ENCODE assay signal across 8 mouse cellular contexts in the genomic region with DNA sequence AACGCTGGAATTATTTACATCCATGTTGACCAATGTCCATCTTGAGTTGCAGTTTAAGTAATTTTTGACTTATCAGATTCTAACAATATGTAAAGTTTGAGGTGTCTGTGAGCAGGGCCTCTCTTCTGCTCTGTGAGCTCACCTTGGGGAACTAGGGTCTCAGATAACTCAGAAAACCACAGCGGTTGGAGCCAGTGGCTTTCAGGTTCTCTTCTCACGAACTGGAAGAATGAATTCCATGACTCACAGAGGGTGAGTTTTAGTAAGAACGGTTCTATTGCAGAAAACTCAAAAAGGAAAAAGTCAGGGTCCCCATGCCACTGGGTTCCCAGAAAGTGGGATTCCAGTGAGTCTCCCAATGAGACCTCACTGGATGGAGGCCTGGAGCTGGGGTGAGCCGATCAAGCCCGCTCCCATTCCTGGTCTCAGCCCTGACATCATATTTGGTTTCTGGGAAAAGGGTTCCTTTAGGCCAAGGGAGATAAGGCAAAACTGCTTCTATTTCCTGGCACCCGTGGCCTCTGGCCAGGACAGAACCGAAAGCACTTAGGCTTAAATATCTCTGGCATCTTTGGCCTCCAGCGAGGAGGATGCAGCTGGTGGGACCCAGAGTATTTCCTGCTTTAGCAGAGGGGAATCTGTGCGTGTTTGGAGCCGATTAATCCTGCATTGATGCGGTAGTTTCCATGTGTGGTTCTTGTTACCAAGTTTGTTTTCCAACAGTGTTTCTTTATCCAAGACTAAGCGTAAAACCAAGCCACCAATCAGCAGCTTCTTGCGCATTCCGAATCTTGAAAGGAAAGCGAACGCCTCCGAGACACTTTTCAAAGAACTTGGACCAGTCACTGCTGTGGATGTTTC.
DNase-seq lines count a peak whose midpoint lies in the region; ATAC-seq and TF ChIP-seq lines count a peak whose summit lies in the region.

No protein-coding gene starts in this region.

- DNase-seq in CD4-positive, CD25-positive, alpha-beta regulatory T cell, adult 2 months (ENCODE audit: low read depth, low spot score) = peak; percentile 41
- peak; percentile 65 for DNase-seq in heart, postnatal 25 days (ENCODE audit: low spot score)
- peak; percentile 50 for DNase-seq in lung, adult 2 months
- DNase-seq in frontal cortex, postnatal 36 days (ENCODE audit: low spot score in 2 of 2) = no peak
- no peak for DNase-seq in left cerebral cortex, adult 18-20 months (ENCODE audit: low spot score in 2 of 2)
- DNase-seq in cerebellum, adult 2 months = no peak
- DNase-seq in midbrain, postnatal 0 days (ENCODE audit: low spot score) = no peak

- H3K4me3 ChIP-seq in brown adipose tissue, adult 24 weeks (ENCODE audit: insufficient read depth, low read depth, low read length) = peak overlapping the region; percentile 26
- H3K4me3 ChIP-seq in lung, adult 2 months (replicated peaks; ENCODE audit: extremely low read depth, low read depth, low read length) = peak overlapping the region; percentile 52
- H3K4me3 ChIP-seq in cerebellum, adult 2 months (replicated peaks; ENCODE audit: insufficient read depth, low read depth, low read length) = no peak overlapping the region
- H3K4me3 ChIP-seq in midbrain, postnatal 0 days (ENCODE audit: low read depth, low read length) = no peak overlapping the region

- 34% methylated on average over 18 of the region's 18 CpGs for WGBS in lung, adult 2 months
- WGBS in cerebellum, adult 2 months = 73% methylated on average over 18 of the region's 18 CpGs
- 85% methylated on average over 18 of the region's 18 CpGs for WGBS in midbrain, postnatal 0 days

- no peaks in the 10 kb centered on the region for H3K9me3 ChIP-seq in midbrain, postnatal 0 days (ENCODE audit: low read length)

- ATAC-seq in midbrain, postnatal 0 days (ENCODE audit: low FRiP score) = no peak

- peak overlapping the region; percentile 90 for H3K27ac ChIP-seq in brown adipose tissue, adult 24 weeks (replicated peaks; ENCODE audit: low read depth, low read length)
- no peak overlapping the region for H3K27ac ChIP-seq in cerebellum, adult 2 months (ENCODE audit: insufficient read depth, low read length)
- no peak overlapping the region for H3K27ac ChIP-seq in midbrain, postnatal 0 days (ENCODE audit: low read depth, low read length)

- intact Hi-C loops in heart, postnatal 25 days (cut with DNase I) = loop anchor here (2.0 to 5.0 kb wide), 2 partner anchors 113 to 310 kb away; no protein-coding TSS in a partner anchor

- peaks cover 3% of the 10 kb centered on the region; the same call in 1 of the 2 replicates for H3K4me1 ChIP-seq in brown adipose tissue, adult 24 weeks (ENCODE audit: control insufficient read depth, insufficient read depth, insufficient read length, low read length)
- peaks cover 4% of the 10 kb centered on the region; the same call in 1 of the 2 replicates for H3K4me1 ChIP-seq in lung, adult 2 months (ENCODE audit: control insufficient read depth, insufficient read depth, low read length)
- H3K4me1 ChIP-seq in cerebellum, adult 2 months (ENCODE audit: control insufficient read depth, insufficient read depth, low read length) = no peaks in the 10 kb centered on the region
- no peaks in the 10 kb centered on the region for H3K4me1 ChIP-seq in midbrain, postnatal 0 days (ENCODE audit: insufficient read depth, low read length)

- TF ChIP-seq CTCF in lung, adult 2 months (IDR thresholded peaks at IDR 0.05; ENCODE audit: insufficient read depth, low read length) = no peak
- no peak for TF ChIP-seq CTCF in cerebellum, adult 2 months (IDR thresholded peaks at IDR 0.05; ENCODE audit: borderline replicate concordance, insufficient read depth, low read depth, low read length)
- TF ChIP-seq CTCF in midbrain, postnatal 0 days (IDR thresholded peaks at IDR 0.05) = no peak

- no peak overlapping the region for H3K4me2 ChIP-seq in midbrain, postnatal 0 days (ENCODE audit: low read depth, low read length, poor library complexity, severe bottlenecking)

- TF ChIP-seq POLR2A in lung, adult 2 months (IDR thresholded peaks at IDR 0.05; ENCODE audit: borderline replicate concordance, extremely low read depth, low read depth, low read length) = no peak
- no peak for TF ChIP-seq POLR2A in cerebellum, adult 2 months (IDR thresholded peaks at IDR 0.05; ENCODE audit: borderline replicate concordance, insufficient read depth, low read length)

- no peak overlapping the region for H3K9ac ChIP-seq in midbrain, postnatal 0 days (replicated peaks; ENCODE audit: low read length, poor library complexity, severe bottlenecking)

- H3K36me3 ChIP-seq in midbrain, postnatal 0 days (ENCODE audit: insufficient read depth, low read length) = no peaks in the 10 kb centered on the region

- H3K27me3 ChIP-seq in cerebellum, adult 2 months (ENCODE audit: control insufficient read depth, insufficient read depth, low read length) = no peaks in the 10 kb centered on the region
- no peaks in the 10 kb centered on the region for H3K27me3 ChIP-seq in midbrain, postnatal 0 days (ENCODE audit: insufficient read depth, low read length)

Comparison
In these comparisons a context has a peak if more than half of its experiments do, and no peak if none do; other contexts are left out.
1. DNase-seq: peak in CD4-positive, CD25-positive, alpha-beta regulatory T cell, adult 2 months (single experiment), heart, postnatal 25 days (single experiment) and lung, adult 2 months (single experiment); none in frontal cortex, postnatal 36 days (0 of 2), left cerebral cortex, adult 18-20 months (0 of 2), cerebellum, adult 2 months (0 of 2) and midbrain, postnatal 0 days (single experiment).
2. H3K4me3 ChIP-seq: peak in brown adipose tissue, adult 24 weeks (single experiment) and lung, adult 2 months (single experiment); none in cerebellum, adult 2 months (single experiment) and midbrain, postnatal 0 days (single experiment).